Mouse (Mus musculus): ENCODE measurements around the gene 1700029I15Rik.

GRCm38 (mm10) chr2:92426426-92426825 is 44.1 kb downstream of the 1700029I15Rik start:
- no peak for TF ChIP-seq CTCF (IDR thresholded peaks at IDR 0.05; ENCODE audit: low read depth)
- no peak for TF ChIP-seq EP300 (IDR thresholded peaks at IDR 0.05; ENCODE audit: low read depth)

Measured in liver, embryonic 14.5 days (tissue).